Mouse (Mus musculus) heart, embryonic 14.5 days (tissue): ENCODE measurements around the gene Pdpn. TPM values are rescaled to one million over a fixed set of nuclear protein-coding genes. Genes with fewer than 3 reads are reported as not detected.

Experiments used
- ATAC-seq: fragments of 200-750 bp; cut with Nextera tagmentation; 2 replicates; pipeline ENCODE4 v1.8.0; 2017; ENCODE audit warnings: low read depth, moderate TSS enrichment; ENCODE audit not compliant: insufficient number of reproducible peaks, insufficient read depth, low FRiP score
- H3K27ac ChIP-seq, 2 experiments: fragments of 200-500 bp in 1 of 2; fragments of 300-500 bp in 1 of 2; sonication (generic) in 1 of 2; replicated peaks in 1 of 2; 2 replicates each; pipeline ENCODE4 v1.5.1; 2012 to 2014; ENCODE audit warnings: low read depth in 2 of 2, low read length in 2 of 2, control low read depth in 1 of 2, mild to moderate bottlenecking in 1 of 2, mixed read lengths in 1 of 2; ENCODE audit not compliant: control insufficient read depth in 1 of 2, insufficient read depth in 1 of 2
- H3K27me3 ChIP-seq: fragments of 300-500 bp; sonication (generic); 2 replicates; pipeline ENCODE4 v1.6.1; 2014; ENCODE audit warnings: mild to moderate bottlenecking, low read length, control low read depth; ENCODE audit not compliant: control insufficient read depth, insufficient read depth
- H3K36me3 ChIP-seq: fragments of 300-500 bp; sonication (generic); 2 replicates; pipeline ENCODE4 v1.6.1; 2014; ENCODE audit warnings: mild to moderate bottlenecking, control low read depth, low read length, mixed read lengths; ENCODE audit not compliant: control insufficient read depth, insufficient read depth
- H3K4me1 ChIP-seq, 2 experiments: fragments of 200-500 bp in 1 of 2; fragments of 300-500 bp in 1 of 2; sonication (generic) in 1 of 2; 2 replicates each; pipeline ENCODE4 v1.6.1; 2012 to 2014; ENCODE audit warnings: low read length in 2 of 2, control low read depth in 1 of 2, mixed read lengths in 1 of 2; ENCODE audit not compliant: control insufficient read depth in 2 of 2, insufficient read depth in 2 of 2
- H3K4me2 ChIP-seq: fragments of 300-500 bp; sonication (generic); 2 replicates; pipeline ENCODE4 v1.6.1; 2014; ENCODE audit warnings: mild to moderate bottlenecking, low read length
- H3K4me3 ChIP-seq, 2 experiments: fragments of 200-500 bp in 1 of 2; fragments of 300-500 bp in 1 of 2; sonication (generic) in 1 of 2; 2 replicates each; pipeline ENCODE4 v1.5.1; 2012 to 2014; ENCODE audit warnings: low read length in 2 of 2, mild to moderate bottlenecking in 2 of 2, control low read depth in 1 of 2, low read depth in 1 of 2, moderate library complexity in 1 of 2; ENCODE audit not compliant: control insufficient read depth in 1 of 2, insufficient read depth in 1 of 2
- H3K9ac ChIP-seq: fragments of 300-500 bp; sonication (generic); 2 replicates; pipeline ENCODE4 v1.6.1; 2014; ENCODE audit warnings: mild to moderate bottlenecking, low read length
- H3K9me3 ChIP-seq: fragments of 300-500 bp; sonication (generic); 2 replicates; pipeline ENCODE4 v1.6.1; 2016; ENCODE audit warnings: low read length, control low read depth; ENCODE audit not compliant: control insufficient read depth
- whole genome bisulfite sequencing: fragments of 180-500 bp; shearing (Covaris S2); extraction: QIAGEN DNeasy Blood & Tissue Kit; methylation state at CpG from one replicate; pipeline ENCODE4 v1.1.7; 2014; 5-methylcytosine and 5-hydroxymethylcytosine counted together
- polyA plus RNA-seq: library from polyadenylated mRNA; unstranded; fragments of >200 nt; fragmentation: Nextera tagmentation; extraction: Ambion mirVana; gene quantifications from 2 replicates; pipeline ENCODE4 v1.2.1, GENCODE M21; 2014

Pdpn gene
- polyA plus RNA-seq, 1 experiment from 2014 or later: 26.9 TPM

DNA sequence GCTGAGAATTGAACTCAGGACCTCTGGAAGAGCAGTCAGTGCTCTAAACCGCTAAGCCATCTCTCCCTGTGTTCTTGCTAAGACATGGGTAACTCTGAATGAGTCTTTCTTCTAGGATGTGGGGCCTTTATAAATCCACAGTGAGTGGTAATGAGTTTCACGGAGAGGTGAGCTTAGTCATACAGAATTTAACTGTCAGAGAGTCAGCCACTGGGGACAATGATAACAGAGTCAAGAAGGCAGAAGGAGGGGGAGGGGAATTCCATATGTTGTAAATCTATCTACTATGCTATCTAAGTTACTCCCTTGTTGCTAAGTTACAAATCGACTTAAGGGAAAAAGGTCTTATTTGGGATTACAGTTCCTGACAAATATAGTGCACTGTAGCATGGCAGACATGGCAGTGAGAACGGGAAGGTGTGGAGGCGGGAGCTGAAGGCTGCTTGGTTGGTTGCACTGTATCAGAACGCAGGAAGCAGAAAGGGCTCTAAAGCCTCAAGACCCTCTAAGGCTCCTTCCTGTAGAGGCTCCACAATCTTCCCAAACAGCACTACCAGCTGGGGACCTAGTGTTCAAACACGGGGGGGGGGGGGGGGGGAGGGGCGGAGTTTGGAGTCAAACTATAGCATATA is 39.5 kb downstream of the Pdpn start:
- no peaks in the 10 kb centered on the region for H3K27me3 ChIP-seq
- H3K27ac ChIP-seq: no peak overlapping the region
- no peak overlapping the region for H3K9ac ChIP-seq
- ATAC-seq: no peak
- H3K9me3 ChIP-seq: no peaks in the 10 kb centered on the region
- no peak overlapping the region for H3K4me2 ChIP-seq
- H3K4me3 ChIP-seq: no peak overlapping the region
- WGBS: 35% methylated on average over 7 of the region's 8 CpGs
- no peaks in the 10 kb centered on the region for H3K36me3 ChIP-seq
- H3K4me1 ChIP-seq: no peaks in the 10 kb centered on the region

DNA sequence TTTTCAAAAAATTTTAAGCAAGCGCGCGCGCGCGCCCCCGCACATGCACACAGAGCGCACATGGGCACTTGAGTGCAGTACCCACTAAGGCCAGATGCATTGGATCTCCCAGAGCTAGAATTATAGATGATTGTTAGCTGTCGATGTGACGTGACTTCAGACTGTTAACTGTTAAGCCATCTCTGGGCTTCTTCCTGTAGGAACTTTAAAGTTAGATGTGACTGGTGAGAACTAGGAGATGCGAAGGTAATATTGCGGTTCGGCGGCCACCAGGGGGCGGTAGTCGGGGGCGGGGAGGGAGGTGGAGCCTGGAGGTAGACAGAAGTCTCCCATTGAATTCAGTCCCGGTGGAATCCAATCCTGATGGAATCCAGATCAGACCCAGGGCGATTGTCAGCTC is 40.8 kb downstream of the Pdpn start:
- Histone ChIP-seq H3K9ac (no peak overlapping the region), H3K36me3 (no peaks in the 10 kb centered on the region), H3K4me1 (no peaks in the 10 kb centered on the region), H3K27me3 (no peaks in the 10 kb centered on the region), H3K27ac (no peak overlapping the region), H3K4me3 (no peak overlapping the region), H3K9me3 (no peaks in the 10 kb centered on the region), H3K4me2 (peak overlapping the region; percentile 41)
- ATAC-seq: no peak
- 31% methylated on average over 19 of the region's 19 CpGs for WGBS

DNA sequence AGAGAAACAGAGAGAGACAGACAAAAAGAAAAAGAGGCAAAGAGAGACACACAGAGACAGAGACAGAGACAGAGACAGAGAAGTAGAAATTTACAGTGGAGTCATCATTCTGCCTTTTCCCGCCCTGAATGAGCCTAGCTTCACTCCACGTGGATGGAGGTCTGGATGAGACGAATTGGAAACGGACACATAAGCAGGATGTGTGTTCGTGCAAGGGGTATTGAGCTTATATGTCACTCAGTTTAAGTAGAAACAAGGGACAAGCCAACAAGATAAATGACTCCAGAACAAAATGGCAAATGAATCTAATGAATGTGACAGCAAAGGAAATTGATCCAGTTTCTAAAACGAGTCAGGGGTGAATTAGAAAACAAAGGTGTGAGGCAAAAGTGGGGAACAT is 41.4 kb downstream of the Pdpn start:
- Histone ChIP-seq H3K36me3 (no peaks in the 10 kb centered on the region), H3K27me3 (no peaks in the 10 kb centered on the region), H3K4me2 (peak overlapping the region; percentile 41; the same call in 1 of the 2 replicates), H3K9ac (no peak overlapping the region), H3K4me1 (no peaks in the 10 kb centered on the region), H3K4me3 (no peak overlapping the region), H3K27ac (no peak overlapping the region), H3K9me3 (no peaks in the 10 kb centered on the region)
- WGBS: 45% methylated on average over 6 of the region's 6 CpGs
- no peak for ATAC-seq

DNA sequence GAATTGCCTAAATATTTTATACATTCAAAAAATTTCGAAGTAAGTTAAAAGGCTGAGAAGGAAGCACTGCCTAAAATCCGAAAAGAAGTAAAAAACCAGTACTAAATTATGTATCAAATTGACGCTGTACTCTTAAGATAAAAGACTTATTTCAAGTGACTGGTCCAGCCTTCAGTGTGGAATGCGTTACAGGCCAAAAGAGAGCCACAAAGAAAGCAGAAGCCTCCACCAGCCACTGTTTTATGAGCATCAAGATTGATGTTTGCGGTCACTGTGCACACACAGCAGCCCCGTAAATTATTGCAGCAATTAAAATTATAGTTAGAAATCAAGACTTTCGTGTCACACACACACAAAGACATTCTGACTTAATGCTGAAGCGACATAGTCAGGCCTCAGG is 43.8 kb downstream of the Pdpn start:
- H3K9me3 ChIP-seq: 0 out of 2 replicates have a peak, but pooled peaks cover 3% of the 10 kb centered on the region
- H3K27me3 ChIP-seq: no peaks in the 10 kb centered on the region
- no peak overlapping the region for H3K4me2 ChIP-seq
- no peak overlapping the region for H3K27ac ChIP-seq
- H3K4me1 ChIP-seq: no peaks in the 10 kb centered on the region
- no peaks in the 10 kb centered on the region for H3K36me3 ChIP-seq
- no peak overlapping the region for H3K4me3 ChIP-seq
- ATAC-seq: no peak
- WGBS: 74% methylated on average over 8 of the region's 8 CpGs
- H3K9ac ChIP-seq: no peak overlapping the region

DNA sequence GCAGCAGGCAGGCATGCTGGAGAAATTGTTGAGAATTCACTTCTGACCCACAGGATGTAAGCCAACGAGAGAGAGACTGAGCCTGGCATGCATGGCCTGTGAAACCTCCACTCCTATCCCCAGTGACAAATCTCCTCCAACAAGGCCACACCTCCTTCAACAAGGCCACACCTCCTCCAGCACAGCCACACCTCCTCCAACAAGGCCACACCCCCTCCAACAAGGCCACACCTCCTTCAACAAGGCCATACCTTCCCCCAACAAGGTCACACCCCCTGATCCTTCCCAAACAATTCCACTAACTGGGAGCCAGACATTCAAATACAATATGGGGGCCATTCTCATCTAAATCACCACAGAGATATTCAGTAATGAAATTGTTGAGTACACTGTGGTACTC is 46.0 kb downstream of the Pdpn start:
- Histone ChIP-seq H3K4me1 (no peaks in the 10 kb centered on the region), H3K27ac (no peak overlapping the region), H3K9ac (no peak overlapping the region), H3K9me3 (0 out of 2 replicates have a peak, but pooled peaks cover 3% of the 10 kb centered on the region), H3K4me3 (no peak overlapping the region), H3K4me2 (no peak overlapping the region), H3K27me3 (no peaks in the 10 kb centered on the region), H3K36me3 (no peaks in the 10 kb centered on the region)
- 79% methylated on average over 1 of the region's 1 CpGs for whole genome bisulfite sequencing
- no peak for ATAC-seq

DNA sequence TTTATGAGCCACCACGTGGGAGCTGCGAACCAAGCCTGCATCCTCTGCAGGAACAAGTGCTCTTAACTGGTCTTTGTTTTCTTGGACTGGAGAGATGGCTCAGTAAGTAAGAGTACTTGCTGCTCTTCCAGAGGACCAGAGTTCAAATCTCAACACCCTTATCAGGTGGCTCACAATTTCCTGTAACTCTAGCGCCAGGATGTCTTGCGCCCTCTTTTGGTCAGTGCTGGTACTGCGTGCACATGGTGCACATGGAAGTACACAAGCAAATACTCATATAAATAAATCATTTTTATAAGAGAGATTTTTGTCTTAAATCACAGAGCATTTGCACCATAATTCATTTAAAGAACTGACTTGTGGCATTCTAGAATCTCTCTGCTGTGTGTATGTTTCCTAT is 51.3 kb downstream of the Pdpn start:
- Histone ChIP-seq H3K36me3 (no peaks in the 10 kb centered on the region), H3K4me2 (no peak overlapping the region), H3K27ac (no peak overlapping the region), H3K4me1 (no peaks in the 10 kb centered on the region), H3K9me3 (0 out of 2 replicates have a peak, but pooled peaks cover 3% of the 10 kb centered on the region), H3K9ac (no peak overlapping the region), H3K27me3 (no peaks in the 10 kb centered on the region), H3K4me3 (no peak overlapping the region)
- no peak for ATAC-seq
- 71% methylated on average over 5 of the region's 5 CpGs for WGBS

DNA sequence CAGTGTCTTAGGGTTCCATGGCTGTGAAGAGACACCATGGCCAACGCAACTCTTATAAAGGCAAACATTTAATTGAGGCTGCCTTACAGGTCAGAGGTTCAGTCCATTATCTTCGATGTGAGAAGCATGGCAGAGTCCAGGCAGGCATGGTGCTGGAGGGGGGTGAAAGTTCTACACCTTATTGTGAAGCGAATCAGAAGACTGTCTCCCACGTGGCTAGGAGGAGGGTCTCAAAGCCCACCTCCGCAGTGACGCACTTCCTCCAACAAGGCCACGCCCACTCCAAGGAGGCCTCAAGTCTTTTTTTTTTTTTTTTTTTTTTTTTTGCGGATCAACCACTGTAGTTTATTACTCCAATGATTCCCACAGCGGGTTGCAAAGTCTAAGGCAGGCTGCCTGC is 58.1 kb downstream of the Pdpn start:
- no peaks in the 10 kb centered on the region for H3K27me3 ChIP-seq
- no peaks in the 10 kb centered on the region for H3K9me3 ChIP-seq
- no peaks in the 10 kb centered on the region for H3K36me3 ChIP-seq
- H3K4me1 ChIP-seq: peaks cover 0 to 2% of the 10 kb centered on the region in 2 experiments; a peak in 1 of 4 replicates
- no peak overlapping the region for H3K4me2 ChIP-seq
- H3K4me3 ChIP-seq: no peak overlapping the region
- no peak overlapping the region for H3K27ac ChIP-seq
- no peak overlapping the region for H3K9ac ChIP-seq
- no peak for ATAC-seq
- WGBS: 77% methylated on average over 9 of the region's 9 CpGs

DNA sequence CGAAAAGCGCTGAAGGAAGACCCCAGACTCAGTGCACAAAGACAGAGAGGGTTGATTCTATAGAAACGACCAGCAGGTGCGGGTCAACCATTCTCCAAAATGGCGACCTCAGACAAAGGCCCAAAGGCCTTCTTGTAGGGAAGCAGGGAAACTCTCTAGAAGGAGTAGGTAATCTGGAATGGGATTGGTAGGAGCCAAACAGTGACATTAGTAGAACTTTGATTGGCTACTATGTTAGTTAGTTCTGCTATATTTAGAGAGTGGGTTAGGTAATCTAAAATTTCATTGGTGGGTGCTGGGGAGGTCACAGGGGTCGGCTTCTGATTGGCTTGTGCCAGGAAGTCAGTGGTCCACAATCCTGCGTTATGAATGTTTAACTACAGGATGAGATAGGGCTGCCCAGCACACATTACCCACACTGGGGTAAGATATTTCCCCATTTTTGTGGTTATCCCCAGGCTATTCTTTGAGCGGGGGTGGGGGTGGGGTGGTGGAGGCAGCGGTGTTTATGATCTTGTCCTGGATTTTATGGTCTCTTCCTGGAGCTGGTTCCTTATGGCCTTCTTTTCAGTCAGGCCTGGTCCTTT is 59.7 kb downstream of the Pdpn start:
- H3K9ac ChIP-seq: no peak overlapping the region
- 93% methylated on average over 9 of the region's 9 CpGs for WGBS
- peaks cover 0 to 2% of the 10 kb centered on the region in 2 experiments; a peak in 1 of 4 replicates for H3K4me1 ChIP-seq
- no peak overlapping the region for H3K4me2 ChIP-seq
- H3K9me3 ChIP-seq: no peaks in the 10 kb centered on the region; the same call in 1 of the 2 replicates
- no peaks in the 10 kb centered on the region for H3K27me3 ChIP-seq
- no peak overlapping the region for H3K27ac ChIP-seq
- no peak overlapping the region for H3K4me3 ChIP-seq
- H3K36me3 ChIP-seq: no peaks in the 10 kb centered on the region
- ATAC-seq: no peak
